Mouse (Mus musculus) liver, embryonic 16.5 days (tissue): ENCODE data around the gene Hlf. TPM values are rescaled to one million over a fixed set of nuclear protein-coding genes. Genes with fewer than 3 reads are reported as not detected.

ENCODE experiments used
- ATAC-seq: fragments of 200-750 bp; cut with Nextera tagmentation; 2 replicates; pipeline ENCODE4 v1.8.0; 2017; ENCODE audit warnings: low read depth, mild to moderate bottlenecking, moderate number of reproducible peaks, moderate library complexity
- H3K27ac ChIP-seq: fragments of 300-500 bp; sonication (generic); 2 replicates; pipeline ENCODE4 v1.5.1; 2014; ENCODE audit warnings: mild to moderate bottlenecking, low read length
- H3K27me3 ChIP-seq: fragments of 300-500 bp; sonication (generic); 2 replicates; pipeline ENCODE4 v1.6.1; 2014; ENCODE audit warnings: low read depth, low read length, mixed read lengths; ENCODE audit not compliant: control insufficient read depth, insufficient read depth
- H3K36me3 ChIP-seq: fragments of 300-500 bp; sonication (generic); 2 replicates; pipeline ENCODE4 v1.6.1; 2014; ENCODE audit warnings: mild to moderate bottlenecking; ENCODE audit not compliant: control insufficient read depth, insufficient read depth
- H3K4me1 ChIP-seq: fragments of 300-500 bp; sonication (generic); 2 replicates; pipeline ENCODE4 v1.6.1; 2014; ENCODE audit warnings: low read depth, low read length, mixed read lengths; ENCODE audit not compliant: control insufficient read depth
- H3K4me2 ChIP-seq: fragments of 300-500 bp; sonication (generic); 2 replicates; pipeline ENCODE4 v1.6.1; 2014; ENCODE audit warnings: low read depth, low read length, mixed read lengths
- H3K4me3 ChIP-seq: fragments of 300-500 bp; sonication (generic); 2 replicates; pipeline ENCODE4 v1.5.1; 2014; ENCODE audit warnings: low read depth, mild to moderate bottlenecking, low read length
- H3K9ac ChIP-seq: fragments of 300-500 bp; sonication (generic); 2 replicates; pipeline ENCODE4 v1.6.1; 2014; ENCODE audit warnings: low read depth, low read length
- H3K9me3 ChIP-seq: fragments of 300-500 bp; sonication (generic); replicated peaks from 2 replicates; pipeline ENCODE4 v1.6.1; 2016; ENCODE audit warnings: low read length; ENCODE audit not compliant: control insufficient read depth
- WGBS: fragments of 180-500 bp; shearing (Covaris S2); extraction: QIAGEN DNeasy Blood & Tissue Kit; methylation state at CpG from one replicate; pipeline ENCODE4 v1.1.7; 2014; ENCODE audit not compliant: insufficient replicate concordance; 5-methylcytosine and 5-hydroxymethylcytosine counted together
- polyA plus RNA-seq: library from polyadenylated mRNA; unstranded; fragments of >200 nt; fragmentation: Nextera tagmentation; extraction: Ambion mirVana; gene quantifications from 2 replicates; pipeline ENCODE4 v1.2.1, GENCODE M21; 2015

Hlf gene
- polyA plus RNA-seq, 1 experiment from 2014 or later: 7.1 TPM

GRCm38 (mm10) chr11:90330202-90330694 lies 60.4 kb downstream of the Hlf start:
- no peaks in the 10 kb centered on the region for H3K9me3 ChIP-seq
- no peaks in the 10 kb centered on the region for H3K4me1 ChIP-seq
- no peak overlapping the region for H3K4me3 ChIP-seq
- no peaks in the 10 kb centered on the region for H3K27me3 ChIP-seq
- no peak overlapping the region for H3K9ac ChIP-seq
- no peaks in the 10 kb centered on the region for H3K36me3 ChIP-seq
- H3K4me2 ChIP-seq: no peak overlapping the region
- no peak overlapping the region for H3K27ac ChIP-seq
- no peak for ATAC-seq
- 66% methylated on average over 9 of the region's 9 CpGs for WGBS

- no peak overlapping the region for H3K27ac ChIP-seq
- no peak overlapping the region for H3K4me2 ChIP-seq
- 47% methylated on average over 1 of the region's 1 CpGs for WGBS
- no peaks in the 10 kb centered on the region for H3K9me3 ChIP-seq
- H3K4me3 ChIP-seq: no peak overlapping the region
- no peaks in the 10 kb centered on the region for H3K27me3 ChIP-seq
- H3K4me1 ChIP-seq: no peaks in the 10 kb centered on the region
- H3K9ac ChIP-seq: no peak overlapping the region
- no peaks in the 10 kb centered on the region for H3K36me3 ChIP-seq
- ATAC-seq: no peak
Observed at GRCm38 (mm10) chr11:90326836-90327235, 63.9 kb downstream of the Hlf start.

GRCm38 (mm10) chr11:90326146-90326545 lies 64.5 kb downstream of the Hlf start:
- no peaks in the 10 kb centered on the region for H3K27me3 ChIP-seq
- H3K4me3 ChIP-seq: no peak overlapping the region
- no peak overlapping the region for H3K4me2 ChIP-seq
- 69% methylated on average over 5 of the region's 5 CpGs for WGBS
- ATAC-seq: no peak
- no peaks in the 10 kb centered on the region for H3K9me3 ChIP-seq
- H3K36me3 ChIP-seq: no peaks in the 10 kb centered on the region
- no peak overlapping the region for H3K9ac ChIP-seq
- H3K27ac ChIP-seq: no peak overlapping the region
- H3K4me1 ChIP-seq: no peaks in the 10 kb centered on the region

- ATAC-seq: no peak
- no peak overlapping the region for H3K9ac ChIP-seq
- no peak overlapping the region for H3K4me3 ChIP-seq
- H3K4me1 ChIP-seq: no peaks in the 10 kb centered on the region
- no peak overlapping the region for H3K4me2 ChIP-seq
- H3K27ac ChIP-seq: no peak overlapping the region
- no peaks in the 10 kb centered on the region for H3K9me3 ChIP-seq
- no peaks in the 10 kb centered on the region for H3K27me3 ChIP-seq
- H3K36me3 ChIP-seq: no peaks in the 10 kb centered on the region
- WGBS: 69% methylated on average over 3 of the region's 3 CpGs
Observed at GRCm38 (mm10) chr11:90324597-90324996, 66.1 kb downstream of the Hlf start.

DNA sequence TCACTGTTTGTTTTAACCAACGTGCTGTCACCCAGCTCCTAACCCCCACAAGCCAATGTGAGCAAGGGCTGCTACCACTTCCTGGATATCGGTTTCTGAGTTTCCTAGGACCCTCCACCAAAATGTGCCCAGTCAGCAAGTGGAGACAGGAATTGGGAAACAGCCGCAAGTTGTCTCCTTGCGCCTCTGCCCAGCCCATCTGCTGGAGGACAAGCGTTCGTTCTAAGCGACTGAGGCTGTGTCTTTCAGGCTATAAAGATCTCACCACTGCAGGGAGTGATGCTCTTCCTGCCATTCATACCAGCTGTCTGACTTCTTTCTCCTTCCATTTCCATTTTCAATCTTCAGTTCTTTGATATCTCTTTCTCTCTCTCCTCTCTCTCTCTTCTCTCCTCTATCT lies 69.8 kb downstream of the Hlf start:
- no peaks in the 10 kb centered on the region for H3K4me1 ChIP-seq
- WGBS: 58% methylated on average over 7 of the region's 7 CpGs

DNA sequence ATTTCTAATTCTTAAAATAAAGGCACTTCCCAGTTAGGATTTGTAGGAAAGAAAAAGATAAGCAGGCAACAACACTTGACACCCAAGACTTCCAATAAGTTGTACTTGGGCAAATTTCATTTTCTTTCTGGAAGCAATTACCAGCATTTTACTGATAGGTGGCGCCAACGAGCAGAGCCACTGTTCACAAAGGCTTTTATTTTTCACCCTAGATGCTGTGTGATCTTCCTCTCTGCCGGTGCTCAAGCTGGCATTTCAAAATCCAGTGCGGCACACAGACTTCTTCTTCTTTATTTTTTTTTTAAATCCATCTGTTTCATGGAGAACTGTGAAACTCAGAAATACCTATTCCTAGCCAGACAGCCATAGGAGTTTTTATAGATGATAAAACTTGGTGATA lies 73.2 kb downstream of the Hlf start:
- H3K9me3 ChIP-seq: no peaks in the 10 kb centered on the region
- H3K36me3 ChIP-seq: no peaks in the 10 kb centered on the region
- no peak overlapping the region for H3K9ac ChIP-seq
- no peak overlapping the region for H3K4me3 ChIP-seq
- no peak overlapping the region for H3K27ac ChIP-seq
- no peak overlapping the region for H3K4me2 ChIP-seq
- ATAC-seq: no peak
- no peaks in the 10 kb centered on the region for H3K27me3 ChIP-seq
- 10% methylated on average over 4 of the region's 4 CpGs for WGBS
- no peaks in the 10 kb centered on the region for H3K4me1 ChIP-seq

More for the DNA sequence above, 69.8 kb downstream of the Hlf start:
- Histone ChIP-seq H3K4me2 (no peak overlapping the region), H3K27ac (no peak overlapping the region), H3K9me3 (no peaks in the 10 kb centered on the region), H3K4me3 (no peak overlapping the region), H3K9ac (no peak overlapping the region), H3K27me3 (no peaks in the 10 kb centered on the region), H3K36me3 (no peaks in the 10 kb centered on the region)
- no peak for ATAC-seq

DNA sequence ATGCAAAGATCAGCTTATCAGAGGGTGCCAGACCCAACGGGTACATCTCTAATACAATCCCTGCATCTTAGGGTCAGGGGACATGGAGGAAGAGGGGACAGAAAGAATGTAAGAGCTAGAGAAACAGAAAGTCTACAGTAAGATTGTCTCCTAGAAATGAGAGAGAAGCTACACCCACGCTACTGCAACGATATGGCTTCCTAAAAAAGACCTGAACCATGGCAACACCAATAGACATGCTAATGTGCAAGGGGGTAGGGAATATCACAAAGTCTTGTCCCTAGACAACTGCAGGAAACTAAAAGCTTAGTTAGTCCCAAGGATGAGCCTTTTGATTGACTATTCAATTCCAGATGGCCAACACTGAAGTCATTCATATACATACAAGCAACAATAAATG lies 76.1 kb downstream of the Hlf start:
- H3K27me3 ChIP-seq: no peaks in the 10 kb centered on the region
- H3K9me3 ChIP-seq: no peaks in the 10 kb centered on the region
- no peak overlapping the region for H3K4me3 ChIP-seq
- no peak overlapping the region for H3K9ac ChIP-seq
- no peak overlapping the region for H3K27ac ChIP-seq
- ATAC-seq: no peak
- 44% methylated on average over 3 of the region's 3 CpGs for WGBS
- H3K4me1 ChIP-seq: no peaks in the 10 kb centered on the region
- H3K36me3 ChIP-seq: no peaks in the 10 kb centered on the region
- no peak overlapping the region for H3K4me2 ChIP-seq

DNA sequence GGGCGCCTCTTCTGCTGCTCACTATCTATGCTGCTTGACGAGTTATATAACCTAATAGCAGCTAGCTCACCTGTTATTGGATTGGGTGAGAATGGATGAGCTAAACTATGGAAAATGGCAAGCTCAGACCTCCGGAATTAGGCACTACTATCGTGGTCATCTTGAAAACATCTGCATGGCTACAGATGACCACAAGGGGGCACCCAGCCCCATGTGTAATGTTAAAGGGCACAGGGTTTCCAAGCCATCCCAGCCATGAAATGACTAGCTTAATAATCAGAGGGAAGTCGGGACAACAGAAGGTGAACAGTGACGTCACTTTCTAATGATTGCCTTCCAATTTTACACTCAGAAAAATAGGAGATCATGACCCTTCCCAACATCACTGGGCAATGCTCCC lies 83.7 kb downstream of the Hlf start:
- ATAC-seq: no peak
- H3K4me2 ChIP-seq: no peak overlapping the region
- H3K27me3 ChIP-seq: no peaks in the 10 kb centered on the region
- no peaks in the 10 kb centered on the region for H3K4me1 ChIP-seq
- WGBS: 41% methylated on average over 6 of the region's 6 CpGs
- no peak overlapping the region for H3K9ac ChIP-seq
- H3K9me3 ChIP-seq: no peaks in the 10 kb centered on the region
- H3K4me3 ChIP-seq: no peak overlapping the region
- no peak overlapping the region for H3K27ac ChIP-seq
- no peaks in the 10 kb centered on the region for H3K36me3 ChIP-seq

DNA sequence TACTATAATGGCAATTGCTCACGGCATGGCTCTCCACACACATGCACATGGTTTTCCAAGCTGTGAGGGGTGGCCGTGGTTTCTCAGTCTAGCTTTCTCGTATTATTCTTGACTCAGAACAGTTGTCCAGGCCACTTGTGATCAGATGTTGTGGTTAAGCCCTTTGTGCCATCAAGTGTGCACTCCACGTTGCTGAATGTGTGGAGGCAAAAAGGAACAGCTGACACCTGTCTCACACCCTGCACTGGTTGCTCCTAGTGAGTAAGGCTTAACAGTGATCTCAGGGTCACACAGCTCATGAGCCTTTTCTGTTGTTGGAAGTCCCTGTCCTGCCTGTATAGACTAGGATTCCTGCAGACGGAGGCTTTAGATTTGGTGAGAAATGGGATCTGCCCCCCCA lies 84.6 kb downstream of the Hlf start:
- H3K4me1 ChIP-seq: no peaks in the 10 kb centered on the region
- H3K4me2 ChIP-seq: no peak overlapping the region
- H3K36me3 ChIP-seq: no peaks in the 10 kb centered on the region
- no peak overlapping the region for H3K9ac ChIP-seq
- no peak overlapping the region for H3K4me3 ChIP-seq
- ATAC-seq: no peak
- no peaks in the 10 kb centered on the region for H3K9me3 ChIP-seq
- H3K27ac ChIP-seq: no peak overlapping the region
- H3K27me3 ChIP-seq: no peaks in the 10 kb centered on the region
- WGBS: 61% methylated on average over 5 of the region's 5 CpGs
